Mouse (Mus musculus): ENCODE measurements around the gene Tnik. TPM values are rescaled to one million over a fixed set of nuclear protein-coding genes. Genes with fewer than 3 reads are reported as not detected.

Tnik gene
- polyA plus RNA-seq, 1 experiment from 2014 or later = 65.1 TPM

DNA sequence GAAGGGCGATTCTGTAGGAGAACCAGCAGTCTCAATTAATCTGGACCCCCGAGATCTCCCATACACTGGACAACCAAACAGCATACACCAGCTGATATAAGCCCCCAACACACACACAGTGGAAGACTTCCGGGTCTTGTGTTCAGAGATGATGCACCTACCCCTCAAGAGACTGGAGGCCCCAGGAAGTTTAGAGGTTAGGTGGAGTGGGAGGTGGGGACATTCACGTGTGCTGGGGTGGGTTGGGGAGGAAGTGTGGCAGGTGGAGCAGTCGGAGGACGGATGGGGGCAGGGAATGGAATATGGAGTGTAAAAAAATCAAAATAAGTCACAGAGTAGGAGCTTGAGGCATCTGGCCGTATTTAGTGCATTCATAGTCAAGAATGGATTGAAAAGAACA, 7.3 kb upstream of the Tnik start:
- Histone ChIP-seq H3K9ac (ENCODE audit: low read depth, low read length) (no peak overlapping the region), H3K4me3 (ENCODE audit: low read length) (no peak overlapping the region), H3K4me1 (ENCODE audit: control insufficient read depth, insufficient read depth, low read depth, low read length) (no peaks in the 10 kb centered on the region), H3K9me3 (ENCODE audit: control insufficient read depth, low read length) (no peaks in the 10 kb centered on the region; the same call in 1 of the 2 replicates), H3K27me3 (replicated peaks; ENCODE audit: control insufficient read depth, insufficient read depth, low read length) (no peaks in the 10 kb centered on the region), H3K4me2 (ENCODE audit: low read length) (no peak overlapping the region), H3K27ac (ENCODE audit: low read depth, low read length) (no peak overlapping the region), H3K36me3 (ENCODE audit: control insufficient read depth, insufficient read depth, low read length) (no peaks in the 10 kb centered on the region)
- no peak for ATAC-seq
- WGBS = 90% methylated on average over 7 of the region's 7 CpGs

DNA sequence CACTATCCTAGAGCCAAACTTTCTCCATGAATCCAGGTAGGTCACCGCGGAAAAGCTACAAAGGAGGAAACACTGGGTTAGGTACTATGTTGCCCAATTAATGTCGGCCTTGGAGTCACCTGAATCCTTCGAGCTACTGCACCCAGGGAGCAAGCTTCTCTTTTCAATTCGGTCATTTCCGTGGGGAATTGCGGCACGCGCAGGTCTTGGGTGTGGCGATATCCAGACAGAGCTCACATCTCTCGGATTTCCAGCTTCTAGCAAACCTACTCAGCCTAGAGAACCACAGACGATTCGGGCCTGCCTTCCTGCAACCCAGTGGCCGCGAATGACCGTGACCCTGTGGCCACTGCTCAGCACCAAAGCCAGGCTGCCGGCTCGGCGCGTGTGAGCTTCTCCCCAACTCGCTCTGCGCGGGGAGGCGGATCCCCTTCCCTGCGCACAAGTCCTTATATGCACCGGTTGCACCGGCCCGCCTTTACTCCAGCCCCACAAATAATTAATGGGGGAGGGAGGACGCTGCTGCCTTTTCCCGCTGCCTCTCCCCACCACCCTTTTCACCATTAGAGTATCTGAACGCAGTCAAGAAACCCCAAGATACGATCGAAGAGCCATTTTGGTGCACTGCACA, 528 bp upstream of the Tnik start:
- H3K36me3 ChIP-seq (ENCODE audit: control insufficient read depth, insufficient read depth, low read length) = no peaks in the 10 kb centered on the region
- no peaks in the 10 kb centered on the region; the same call in 1 of the 2 replicates for H3K9me3 ChIP-seq (ENCODE audit: control insufficient read depth, low read length)
- ATAC-seq = peak; percentile 72
- H3K27ac ChIP-seq (ENCODE audit: low read depth, low read length) = peak overlapping the region; percentile 97
- peak overlapping the region; percentile 77 for H3K4me2 ChIP-seq (ENCODE audit: low read length)
- 0% methylated on average over 32 of the region's 33 CpGs for WGBS
- H3K27me3 ChIP-seq (replicated peaks; ENCODE audit: control insufficient read depth, insufficient read depth, low read length) = no peaks in the 10 kb centered on the region
- peaks cover 5% of the 10 kb centered on the region for H3K4me1 ChIP-seq (ENCODE audit: control insufficient read depth, insufficient read depth, low read depth, low read length)
- peak overlapping the region; percentile 85 for H3K4me3 ChIP-seq (ENCODE audit: low read length)
- H3K9ac ChIP-seq (ENCODE audit: low read depth, low read length) = peak overlapping the region; percentile 95

DNA sequence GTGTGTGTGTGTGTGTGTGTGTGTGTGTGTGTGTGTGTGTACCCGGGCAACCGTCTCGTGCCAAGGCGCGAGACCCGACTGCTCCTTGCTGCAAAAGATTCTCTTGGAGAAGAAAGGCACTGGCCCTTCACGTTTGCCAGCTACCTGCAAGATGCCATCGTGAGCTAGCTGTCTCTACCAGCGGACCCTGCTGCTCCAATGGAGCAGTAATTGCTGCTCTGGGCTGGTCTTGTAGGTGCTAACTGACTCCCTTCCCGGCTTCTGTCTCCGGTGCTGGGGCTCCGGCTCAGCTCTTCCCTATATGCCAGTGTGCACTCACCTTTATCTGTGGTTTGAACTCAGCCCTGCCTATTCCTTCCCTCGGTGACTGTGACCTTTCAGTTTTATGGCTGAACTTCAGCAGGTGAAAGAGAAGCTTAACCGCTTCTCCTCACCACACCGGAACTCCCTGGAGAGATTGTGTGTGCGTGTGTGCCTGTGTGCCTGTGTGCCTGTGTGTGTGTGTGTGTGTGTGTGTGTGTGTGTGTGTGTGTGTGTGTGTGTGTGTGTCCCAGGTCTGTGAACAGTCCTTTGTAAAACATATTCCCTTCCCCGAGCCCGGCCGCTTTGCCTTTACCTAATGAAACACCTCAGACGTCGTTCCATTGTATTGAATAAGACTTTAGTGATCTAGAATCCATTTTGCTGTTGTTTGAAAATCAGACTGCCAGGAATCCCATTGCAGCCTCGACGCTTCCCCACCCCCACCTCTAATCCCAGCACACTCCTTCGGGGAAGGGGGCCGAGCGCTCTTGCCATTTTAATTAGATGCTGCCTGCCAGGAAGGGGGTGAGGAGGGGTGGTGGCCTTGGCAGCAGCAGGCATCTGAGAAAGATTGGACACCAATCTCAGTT, 1.2 kb downstream of the Tnik start:
- WGBS = 1% methylated on average over 24 of the region's 26 CpGs
- H3K36me3 ChIP-seq (ENCODE audit: control insufficient read depth, insufficient read depth, low read length) = no peaks in the 10 kb centered on the region
- H3K9me3 ChIP-seq (ENCODE audit: control insufficient read depth, low read length) = no peaks in the 10 kb centered on the region
- H3K27ac ChIP-seq (ENCODE audit: low read depth, low read length) = peak overlapping the region; percentile 97
- H3K4me2 ChIP-seq (ENCODE audit: low read length) = peak overlapping the region; percentile 77
- peak overlapping the region; percentile 95 for H3K9ac ChIP-seq (ENCODE audit: low read depth, low read length)
- no peaks in the 10 kb centered on the region for H3K27me3 ChIP-seq (replicated peaks; ENCODE audit: control insufficient read depth, insufficient read depth, low read length)
- H3K4me3 ChIP-seq (ENCODE audit: low read length) = peak overlapping the region; percentile 85
- ATAC-seq = peak; percentile 17; the same call in 1 of the 2 replicates
- H3K4me1 ChIP-seq (ENCODE audit: control insufficient read depth, insufficient read depth, low read depth, low read length) = peaks cover 16% of the 10 kb centered on the region

DNA sequence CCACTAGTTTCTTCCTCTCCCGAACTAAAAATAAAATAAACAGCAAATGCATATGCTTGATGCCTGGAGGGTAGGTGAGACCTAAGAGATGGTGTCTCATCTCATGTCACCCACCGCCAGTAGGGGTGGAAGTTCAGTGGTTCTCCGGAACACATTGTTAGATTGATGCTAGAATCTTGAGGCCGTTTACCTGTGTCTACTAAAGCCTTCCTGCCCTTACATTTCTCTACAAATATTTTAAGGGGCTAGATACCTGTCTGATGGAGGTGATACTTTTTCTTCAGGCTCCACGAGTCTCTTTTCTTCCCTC, 1.8 kb downstream of the Tnik start:
- 10% methylated on average over 5 of the region's 5 CpGs for WGBS
- H3K36me3 ChIP-seq (ENCODE audit: control insufficient read depth, insufficient read depth, low read length) = no peaks in the 10 kb centered on the region
- H3K4me1 ChIP-seq (ENCODE audit: control insufficient read depth, insufficient read depth, low read depth, low read length) = peaks cover 21% of the 10 kb centered on the region
- H3K27ac ChIP-seq (ENCODE audit: low read depth, low read length) = peak overlapping the region; percentile 97
- peak overlapping the region; percentile 77 for H3K4me2 ChIP-seq (ENCODE audit: low read length)
- no peaks in the 10 kb centered on the region for H3K27me3 ChIP-seq (replicated peaks; ENCODE audit: control insufficient read depth, insufficient read depth, low read length)
- H3K9ac ChIP-seq (ENCODE audit: low read depth, low read length) = peak overlapping the region; percentile 95
- no peaks in the 10 kb centered on the region for H3K9me3 ChIP-seq (ENCODE audit: control insufficient read depth, low read length)
- H3K4me3 ChIP-seq (ENCODE audit: low read length) = peak overlapping the region; percentile 85
- no peak for ATAC-seq

DNA sequence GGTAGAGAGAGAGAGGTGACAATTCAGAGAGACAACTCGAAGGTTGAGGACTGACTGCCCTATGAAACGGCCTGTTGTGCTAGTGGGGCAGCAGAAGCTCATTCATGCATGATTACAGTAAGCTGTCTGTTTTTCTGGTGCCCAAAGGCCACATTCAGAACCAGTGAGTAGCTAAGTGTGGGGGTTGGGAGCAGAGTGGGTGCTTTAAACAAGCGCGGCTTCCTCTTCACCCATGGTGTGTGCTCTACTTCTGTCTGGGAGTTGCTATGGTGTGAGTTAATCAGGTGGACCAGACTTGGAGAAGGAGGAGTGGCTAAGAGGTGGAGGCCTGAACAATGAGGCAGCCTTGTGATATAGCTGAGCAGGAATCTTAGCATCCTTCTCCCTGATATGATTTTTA, 2.2 kb downstream of the Tnik start:
- H3K9me3 ChIP-seq (ENCODE audit: control insufficient read depth, low read length) = no peaks in the 10 kb centered on the region

DNA sequence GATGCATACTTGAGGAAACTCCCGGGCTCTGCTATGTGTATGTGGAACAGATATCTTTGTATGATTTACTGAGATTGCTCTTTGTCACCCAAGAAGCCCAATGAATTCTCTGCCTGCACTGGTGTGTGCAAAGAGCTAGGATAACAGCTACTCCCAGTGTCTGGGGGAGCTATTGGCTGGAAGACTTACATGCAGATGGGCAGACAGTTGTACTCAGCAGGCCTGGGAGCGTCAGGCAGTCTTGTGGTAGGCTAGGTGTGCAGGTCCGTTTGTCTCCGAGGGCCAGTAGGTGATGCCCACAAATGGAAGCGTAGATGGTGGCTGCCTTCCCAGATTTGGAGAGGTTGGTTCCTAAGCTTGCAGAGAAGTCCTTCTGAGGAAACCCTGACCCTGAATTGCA, 2.6 kb downstream of the Tnik start:
- H3K4me1 ChIP-seq (ENCODE audit: control insufficient read depth, insufficient read depth, low read depth, low read length) = peaks cover 25% of the 10 kb centered on the region

More for the DNA sequence above, 2.2 kb downstream of the Tnik start:
- peak overlapping the region; percentile 85 for H3K4me3 ChIP-seq (ENCODE audit: low read length)
- H3K4me1 ChIP-seq (ENCODE audit: control insufficient read depth, insufficient read depth, low read depth, low read length) = peaks cover 25% of the 10 kb centered on the region
- no peaks in the 10 kb centered on the region for H3K36me3 ChIP-seq (ENCODE audit: control insufficient read depth, insufficient read depth, low read length)
- WGBS = 14% methylated on average over 4 of the region's 4 CpGs
- peak; percentile 43 for ATAC-seq
- peak overlapping the region; percentile 95 for H3K9ac ChIP-seq (ENCODE audit: low read depth, low read length)
- H3K4me2 ChIP-seq (ENCODE audit: low read length) = peak overlapping the region; percentile 77
- peak overlapping the region; percentile 97 for H3K27ac ChIP-seq (ENCODE audit: low read depth, low read length)
- no peaks in the 10 kb centered on the region for H3K27me3 ChIP-seq (replicated peaks; ENCODE audit: control insufficient read depth, insufficient read depth, low read length)

DNA sequence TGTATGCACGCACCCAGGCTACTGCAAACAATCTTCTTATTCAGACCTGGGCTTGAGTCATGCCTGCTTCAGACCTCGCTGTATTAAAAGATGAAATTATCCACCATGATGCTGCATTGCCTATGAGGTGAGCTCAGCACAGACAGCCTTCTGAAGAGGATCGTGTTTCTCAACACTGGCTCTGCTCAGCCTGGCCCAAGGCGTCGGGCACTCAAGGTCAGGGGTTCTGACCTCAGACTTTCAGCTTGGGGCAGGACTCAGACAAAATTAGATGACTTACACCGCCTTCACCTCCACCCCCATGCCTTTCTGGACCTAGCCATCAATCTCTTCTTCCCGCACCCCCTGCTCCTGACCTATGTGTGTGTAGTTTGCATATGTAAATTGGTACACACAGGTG, 4.2 kb downstream of the Tnik start:
- Histone ChIP-seq H3K4me1 (ENCODE audit: control insufficient read depth, insufficient read depth, low read depth, low read length) (peaks cover 25% of the 10 kb centered on the region), H3K27me3 (replicated peaks; ENCODE audit: control insufficient read depth, insufficient read depth, low read length) (no peaks in the 10 kb centered on the region), H3K9ac (ENCODE audit: low read depth, low read length) (no peak overlapping the region), H3K4me2 (ENCODE audit: low read length) (peak overlapping the region; percentile 77), H3K36me3 (ENCODE audit: control insufficient read depth, insufficient read depth, low read length) (no peaks in the 10 kb centered on the region), H3K9me3 (ENCODE audit: control insufficient read depth, low read length) (no peaks in the 10 kb centered on the region), H3K4me3 (ENCODE audit: low read length) (0 out of 2 replicates have a peak overlapping the region, but pooled peaks have one; percentile 4), H3K27ac (ENCODE audit: low read depth, low read length) (no peak overlapping the region)
- WGBS = 65% methylated on average over 7 of the region's 7 CpGs
- no peak for ATAC-seq

More for the DNA sequence above, 2.6 kb downstream of the Tnik start:
- peak overlapping the region; percentile 97 for H3K27ac ChIP-seq (ENCODE audit: low read depth, low read length)
- no peaks in the 10 kb centered on the region for H3K27me3 ChIP-seq (replicated peaks; ENCODE audit: control insufficient read depth, insufficient read depth, low read length)
- H3K9me3 ChIP-seq (ENCODE audit: control insufficient read depth, low read length) = no peaks in the 10 kb centered on the region
- 49% methylated on average over 5 of the region's 5 CpGs for WGBS
- peak; percentile 15; the same call in 1 of the 2 replicates for ATAC-seq
- H3K9ac ChIP-seq (ENCODE audit: low read depth, low read length) = peak overlapping the region; percentile 95
- H3K36me3 ChIP-seq (ENCODE audit: control insufficient read depth, insufficient read depth, low read length) = no peaks in the 10 kb centered on the region
- H3K4me2 ChIP-seq (ENCODE audit: low read length) = peak overlapping the region; percentile 77
- peak overlapping the region; percentile 85 for H3K4me3 ChIP-seq (ENCODE audit: low read length)

DNA sequence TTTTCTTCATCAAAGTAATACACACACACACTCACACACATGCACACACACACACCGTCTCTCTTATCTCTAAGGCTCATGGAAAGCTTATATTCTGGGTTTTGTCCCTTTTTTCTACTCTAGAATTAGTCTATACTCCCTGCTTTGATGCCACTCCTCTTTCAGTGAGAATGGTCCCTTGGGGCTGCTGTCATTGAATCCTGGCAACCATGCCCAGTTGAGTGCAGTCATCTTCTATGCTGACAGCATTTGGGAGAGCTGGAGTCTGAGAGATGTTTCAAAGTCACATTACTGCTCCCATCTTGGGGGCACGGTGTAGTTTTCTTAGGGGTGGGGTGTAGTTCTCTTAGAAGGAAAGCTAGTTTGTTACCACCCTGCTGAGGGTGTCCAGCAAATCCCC, 6.7 kb downstream of the Tnik start:
- Histone ChIP-seq H3K4me3 (ENCODE audit: low read length) (no peak overlapping the region), H3K27me3 (replicated peaks; ENCODE audit: control insufficient read depth, insufficient read depth, low read length) (no peaks in the 10 kb centered on the region), H3K27ac (ENCODE audit: low read depth, low read length) (no peak overlapping the region), H3K9ac (ENCODE audit: low read depth, low read length) (no peak overlapping the region), H3K4me2 (ENCODE audit: low read length) (no peak overlapping the region), H3K9me3 (ENCODE audit: control insufficient read depth, low read length) (no peaks in the 10 kb centered on the region), H3K4me1 (ENCODE audit: control insufficient read depth, insufficient read depth, low read depth, low read length) (peaks cover 25% of the 10 kb centered on the region), H3K36me3 (ENCODE audit: control insufficient read depth, insufficient read depth, low read length) (no peaks in the 10 kb centered on the region)
- 41% methylated on average over 2 of the region's 2 CpGs for WGBS
- ATAC-seq = no peak

DNA sequence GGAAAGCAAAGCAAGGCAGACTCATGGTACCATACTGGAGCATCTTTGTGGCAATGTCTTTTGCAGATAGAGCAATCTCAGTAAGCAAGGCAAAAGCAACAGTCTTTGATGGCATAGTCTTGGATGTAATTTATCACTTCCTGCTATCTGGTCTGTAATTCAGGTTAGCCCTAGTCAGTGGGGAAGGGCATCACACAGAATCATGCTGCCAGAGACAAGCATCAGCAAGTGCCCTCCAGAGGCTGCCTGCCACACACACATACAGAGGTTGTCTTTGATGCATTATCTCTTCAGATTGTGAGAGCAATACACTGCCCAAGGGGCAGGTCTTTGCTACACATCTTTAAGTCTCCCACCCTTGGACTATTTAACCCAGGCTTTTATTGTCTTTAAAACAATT, 8.9 kb downstream of the Tnik start:
- Histone ChIP-seq H3K36me3 (ENCODE audit: control insufficient read depth, insufficient read depth, low read length) (no peaks in the 10 kb centered on the region), H3K4me1 (ENCODE audit: control insufficient read depth, insufficient read depth, low read depth, low read length) (peaks cover 25% of the 10 kb centered on the region)
- no peak for ATAC-seq

More for the DNA sequence above, 8.9 kb downstream of the Tnik start:
- H3K27me3 ChIP-seq (replicated peaks; ENCODE audit: control insufficient read depth, insufficient read depth, low read length) = no peaks in the 10 kb centered on the region
- H3K9me3 ChIP-seq (ENCODE audit: control insufficient read depth, low read length) = no peaks in the 10 kb centered on the region
- no peak overlapping the region for H3K9ac ChIP-seq (ENCODE audit: low read depth, low read length)
- no peak overlapping the region for H3K4me2 ChIP-seq (ENCODE audit: low read length)
- no peak overlapping the region for H3K4me3 ChIP-seq (ENCODE audit: low read length)
- no peak overlapping the region for H3K27ac ChIP-seq (ENCODE audit: low read depth, low read length)
